Mouse (Mus musculus): Measurements from ENCODE around the gene Sv2a.

Gene Sv2a

DNA sequence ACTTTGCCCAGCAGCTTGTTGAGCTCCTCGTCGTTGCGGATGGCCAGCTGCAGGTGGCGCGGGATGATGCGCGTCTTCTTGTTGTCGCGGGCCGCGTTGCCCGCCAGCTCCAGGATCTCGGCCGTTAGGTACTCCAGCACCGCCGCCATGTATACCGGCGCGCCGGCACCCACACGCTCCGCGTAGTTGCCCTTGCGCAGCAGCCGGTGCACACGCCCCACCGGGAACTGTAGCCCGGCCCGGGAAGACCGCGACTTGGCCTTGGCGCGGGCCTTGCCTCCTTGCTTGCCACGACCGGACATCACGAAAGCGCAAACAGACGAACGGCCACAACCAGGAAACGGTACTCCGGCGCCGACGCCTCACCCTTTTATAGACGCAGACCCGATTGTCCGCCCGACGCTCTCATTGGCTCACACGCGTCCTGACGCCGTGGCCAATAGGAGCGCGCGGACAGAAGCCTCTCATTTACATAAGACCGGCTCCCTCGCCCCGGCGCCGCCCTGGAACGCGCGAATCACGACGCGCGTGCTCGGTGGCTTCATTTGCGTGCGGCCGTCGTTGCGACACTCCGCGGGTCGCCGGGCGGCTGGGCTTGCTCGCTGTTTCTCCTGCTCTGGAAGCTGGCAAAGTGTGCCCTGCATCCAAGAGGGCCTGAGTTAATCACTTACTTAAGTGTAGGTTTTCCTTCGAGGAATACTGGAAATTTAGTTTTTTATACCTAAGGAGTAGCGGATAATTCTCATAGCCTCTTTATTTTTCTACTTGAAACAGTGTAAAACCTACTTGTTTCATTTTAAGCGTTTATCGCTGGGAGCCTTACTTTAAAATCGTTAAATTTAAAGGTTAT is 59.2 kb downstream of the Sv2a start, which contains the start of gene Hist2h2aa2:
Gene Hist2h2aa2, minus strand, starts transcription at position 328 of the 850 bp plus-strand sequence.
- CTCF ChIA-PET: interaction anchor here (0.7 kb wide), 1 partner anchor 505 kb away, joined by 6 read pairs; no protein-coding TSS in a partner anchor

DNA sequence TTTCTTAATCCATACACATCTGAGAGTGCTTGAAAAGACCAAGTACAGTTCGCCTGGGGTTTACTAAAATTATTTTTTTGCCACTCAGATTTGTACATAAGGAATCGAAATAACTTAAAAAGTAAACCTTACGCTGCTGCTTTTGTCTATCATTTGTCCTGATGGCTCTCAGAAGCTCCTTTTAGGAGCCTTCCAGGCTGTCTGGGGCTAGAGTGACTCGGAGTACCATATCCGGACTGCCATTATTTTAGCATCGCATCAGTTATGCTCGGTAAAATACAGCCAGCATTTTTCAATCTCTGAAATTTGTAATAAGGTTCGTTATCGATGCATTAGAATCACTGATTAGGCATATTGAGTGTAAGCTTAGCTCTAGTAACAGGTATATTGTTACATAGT is 59.8 kb downstream of the Sv2a start:
- CTCF ChIA-PET: interaction anchor here (0.6 to 0.7 kb wide), 2 partner anchors 42 to 505 kb away, joined by 4 to 6 read pairs; no protein-coding TSS in a partner anchor

DNA sequence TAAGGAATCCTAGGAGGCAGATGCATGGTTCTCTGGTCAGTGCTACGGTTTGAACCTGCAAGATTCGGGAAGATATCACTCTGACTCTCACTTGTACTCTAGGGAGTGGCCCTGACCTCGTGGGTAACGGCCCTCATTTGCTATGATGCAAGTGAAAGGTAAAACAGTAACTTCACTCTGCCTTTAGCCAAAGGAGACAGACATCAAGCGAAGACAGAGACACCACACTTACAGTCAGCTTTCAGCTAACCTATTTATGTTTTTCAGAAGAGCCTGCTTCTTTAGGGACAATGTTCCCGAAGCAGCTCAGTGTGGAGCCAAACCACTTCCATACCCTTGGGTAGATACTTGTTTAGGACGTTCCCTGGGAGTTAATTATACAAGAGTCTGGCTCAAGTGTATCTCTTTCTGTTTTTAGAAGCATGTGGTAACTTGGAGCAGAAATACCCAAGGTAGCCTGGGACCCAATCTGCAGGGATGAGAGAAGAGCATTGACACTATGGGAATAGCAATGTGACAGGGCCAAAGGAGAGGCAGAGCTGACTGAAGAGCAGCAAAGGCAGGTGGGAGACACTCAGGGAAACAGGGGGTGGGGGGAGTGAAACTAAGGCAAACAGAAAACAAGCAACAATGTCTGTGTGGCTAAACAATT is 63.1 kb downstream of the Sv2a start:
- CTCF ChIA-PET: interaction anchor here (0.5 to 1.2 kb wide), 2 partner anchors 20 to 64 kb away, joined by 3 to 5 read pairs; no protein-coding TSS in a partner anchor
